Mouse (Mus musculus) forebrain, embryonic 14.5 days (tissue): Measurements from ENCODE around the gene Ap1g2. TPM values are rescaled to one million over a fixed set of nuclear protein-coding genes. Genes with fewer than 3 reads are reported as not detected.

ENCODE experiments used
- ATAC-seq: fragments of 200-750 bp; cut with Nextera tagmentation; 2 replicates; pipeline ENCODE4 v1.8.0; 2017; ENCODE audit warnings: mild to moderate bottlenecking, moderate library complexity
- DNase-seq: peaks from one replicate; pipeline ENCODE4 v3.0.0-alpha.2; 2015; ENCODE audit warnings: low spot score
- H3K27ac ChIP-seq: fragments of 300-500 bp; sonication (generic); 2 replicates; pipeline ENCODE4 v1.5.1; 2014; ENCODE audit warnings: low read depth, mild to moderate bottlenecking, control low read depth, low read length, moderate library complexity
- H3K27me3 ChIP-seq: fragments of 300-500 bp; sonication (generic); replicated peaks from 2 replicates; pipeline ENCODE4 v1.6.1; 2014; ENCODE audit warnings: low read length, control low read depth, mixed read lengths; ENCODE audit not compliant: control insufficient read depth, insufficient read depth
- H3K36me3 ChIP-seq: fragments of 300-500 bp; sonication (generic); 2 replicates; pipeline ENCODE4 v1.6.1; 2014; ENCODE audit warnings: low read length, control low read depth; ENCODE audit not compliant: control insufficient read depth, insufficient read depth
- H3K4me1 ChIP-seq: fragments of 300-500 bp; sonication (generic); 2 replicates; pipeline ENCODE4 v1.6.1; 2014; ENCODE audit warnings: antibody characterized with exemption, low read length, control low read depth; ENCODE audit not compliant: control insufficient read depth, insufficient read depth
- H3K4me2 ChIP-seq: fragments of 300-500 bp; sonication (generic); 2 replicates; pipeline ENCODE4 v1.6.1; 2014; ENCODE audit warnings: mild to moderate bottlenecking, control low read depth, low read length
- H3K4me3 ChIP-seq: fragments of 300-500 bp; sonication (generic); 2 replicates; pipeline ENCODE4 v1.5.1; 2014; ENCODE audit warnings: low read depth, low read length, control low read depth
- H3K9ac ChIP-seq: fragments of 300-500 bp; sonication (generic); 2 replicates; pipeline ENCODE4 v1.6.1; 2014; ENCODE audit warnings: mild to moderate bottlenecking, low read length, control low read depth, moderate library complexity
- H3K9me3 ChIP-seq: fragments of 300-500 bp; sonication (generic); replicated peaks from 2 replicates; pipeline ENCODE4 v1.6.1; 2016; ENCODE audit warnings: low read length, control low read depth, mixed read lengths; ENCODE audit not compliant: control insufficient read depth
- WGBS: fragments of 180-500 bp; shearing (Covaris S2); extraction: QIAGEN DNeasy Blood & Tissue Kit; methylation state at CpG from one replicate; pipeline ENCODE4 v1.1.7; 2014; 5-methylcytosine and 5-hydroxymethylcytosine counted together
- polyA plus RNA-seq: library from polyadenylated mRNA; unstranded; fragments of >200 nt; fragmentation: Nextera tagmentation; extraction: Ambion mirVana; gene quantifications from 2 replicates; pipeline ENCODE4 v1.2.1, GENCODE M21; 2014

Gene Ap1g2
- polyA plus RNA-seq, 1 experiment from 2014 or later = 8.1 TPM

DNA sequence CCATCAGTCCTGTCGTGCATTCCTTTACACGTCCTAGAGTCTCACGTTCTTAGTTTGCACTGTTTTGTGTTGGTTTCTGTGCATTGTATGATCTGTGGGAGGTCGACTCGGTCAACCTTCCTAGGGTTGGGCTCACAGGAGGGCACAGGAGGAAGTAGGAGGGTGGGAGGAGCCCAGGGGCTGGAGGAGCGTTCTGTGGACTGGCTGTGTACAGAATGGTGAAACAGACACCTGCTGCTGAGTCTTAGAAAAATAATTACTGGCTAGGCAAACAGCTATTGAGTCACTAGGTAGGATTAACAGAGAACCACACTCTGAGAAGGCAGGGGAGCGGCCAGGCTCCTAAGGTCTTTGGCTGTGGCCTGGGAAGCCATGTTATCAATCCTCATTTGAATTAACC, 32.9 kb upstream of the Ap1g2 start:
- no peaks in the 10 kb centered on the region for H3K9me3 ChIP-seq
- DNase-seq = no peak
- H3K27ac ChIP-seq = no peak overlapping the region
- no peaks in the 10 kb centered on the region for H3K27me3 ChIP-seq
- no peaks in the 10 kb centered on the region for H3K36me3 ChIP-seq
- no peak overlapping the region for H3K4me2 ChIP-seq
- no peak overlapping the region for H3K9ac ChIP-seq
- no peak for ATAC-seq
- 22% methylated on average over 7 of the region's 7 CpGs for WGBS
- H3K4me1 ChIP-seq = no peaks in the 10 kb centered on the region
- no peak overlapping the region for H3K4me3 ChIP-seq

GRCm38 (mm10) chr14:55135676-55136075, 29.3 kb upstream of the Ap1g2 start:
- no peak for ATAC-seq
- Histone ChIP-seq H3K4me3 (no peak overlapping the region), H3K36me3 (no peaks in the 10 kb centered on the region), H3K4me2 (no peak overlapping the region), H3K27ac (no peak overlapping the region), H3K9ac (no peak overlapping the region), H3K9me3 (no peaks in the 10 kb centered on the region), H3K4me1 (no peaks in the 10 kb centered on the region), H3K27me3 (no peaks in the 10 kb centered on the region)
- WGBS = 57% methylated on average over 8 of the region's 8 CpGs
- no peak for DNase-seq

GRCm38 (mm10) chr14:55126521-55126920, 20.1 kb upstream of the Ap1g2 start:
- WGBS = 71% methylated on average over 7 of the region's 7 CpGs
- ATAC-seq (no peak), DNase-seq (no peak)
- Histone ChIP-seq H3K27ac (no peak overlapping the region), H3K36me3 (no peaks in the 10 kb centered on the region), H3K4me2 (no peak overlapping the region), H3K27me3 (no peaks in the 10 kb centered on the region), H3K4me1 (peaks cover 9% of the 10 kb centered on the region; the same call in 1 of the 2 replicates), H3K9me3 (no peaks in the 10 kb centered on the region), H3K4me3 (no peak overlapping the region), H3K9ac (no peak overlapping the region)

DNA sequence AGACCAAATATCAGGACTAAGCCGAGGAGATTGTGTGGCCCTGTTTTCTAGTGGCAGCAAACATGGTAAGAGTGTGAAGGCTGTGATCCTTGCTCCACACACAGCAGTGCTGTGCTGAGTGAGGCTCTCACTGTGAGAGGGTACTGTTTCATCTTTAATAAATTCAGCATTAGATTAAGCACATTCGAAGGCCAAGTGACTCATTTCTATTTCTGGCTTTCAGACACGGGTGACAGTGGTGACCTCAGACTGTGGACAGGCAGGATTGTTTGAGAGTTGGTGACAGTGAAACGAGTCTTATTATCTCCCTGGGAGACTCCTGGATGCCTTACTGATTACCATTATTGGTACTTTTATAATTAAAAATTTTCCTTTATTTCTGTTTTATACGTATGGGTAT, 19.3 kb upstream of the Ap1g2 start:
- Histone ChIP-seq H3K4me2 (no peak overlapping the region), H3K4me3 (no peak overlapping the region)
- WGBS = 84% methylated on average over 5 of the region's 5 CpGs

DNA sequence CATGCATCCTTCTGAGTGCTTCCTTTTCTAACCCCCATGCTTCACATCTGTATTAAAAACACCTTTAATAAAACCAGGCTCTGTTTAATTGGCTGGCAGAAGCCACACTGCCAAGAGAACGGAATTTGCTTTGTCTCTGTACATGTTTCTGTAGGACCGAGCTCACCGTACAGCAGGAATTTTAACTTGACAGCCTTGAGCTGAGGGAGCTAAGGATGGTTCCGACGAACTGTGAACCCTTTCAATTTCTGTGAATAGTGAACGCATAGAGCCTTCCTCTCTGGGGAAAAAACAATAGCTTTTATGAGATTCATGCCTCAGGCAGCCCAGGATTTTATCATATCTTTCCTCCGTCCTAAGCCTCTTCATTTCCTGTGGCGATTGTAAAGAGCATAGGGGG, 16.0 kb upstream of the Ap1g2 start:
- DNase-seq (no peak), ATAC-seq (0 out of 2 replicates have a peak, but pooled peaks have one; percentile 8)
- Histone ChIP-seq H3K4me2 (peak overlapping the region; percentile 23; the same call in 1 of the 2 replicates), H3K36me3 (no peaks in the 10 kb centered on the region), H3K9ac (peak overlapping the region; percentile 40; the same call in 1 of the 2 replicates), H3K27ac (peak overlapping the region; percentile 49; the same call in 1 of the 2 replicates), H3K9me3 (no peaks in the 10 kb centered on the region), H3K4me1 (peaks cover 10% of the 10 kb centered on the region; the same call in 1 of the 2 replicates), H3K4me3 (no peak overlapping the region), H3K27me3 (no peaks in the 10 kb centered on the region)
- WGBS = 17% methylated on average over 8 of the region's 8 CpGs

More for the DNA sequence above, 19.3 kb upstream of the Ap1g2 start:
- no peak overlapping the region for H3K9ac ChIP-seq
- no peak for DNase-seq
- ATAC-seq = no peak
- no peaks in the 10 kb centered on the region for H3K9me3 ChIP-seq
- H3K4me1 ChIP-seq = peaks cover 9% of the 10 kb centered on the region; the same call in 1 of the 2 replicates
- no peak overlapping the region for H3K27ac ChIP-seq
- H3K36me3 ChIP-seq = no peaks in the 10 kb centered on the region
- H3K27me3 ChIP-seq = no peaks in the 10 kb centered on the region

DNA sequence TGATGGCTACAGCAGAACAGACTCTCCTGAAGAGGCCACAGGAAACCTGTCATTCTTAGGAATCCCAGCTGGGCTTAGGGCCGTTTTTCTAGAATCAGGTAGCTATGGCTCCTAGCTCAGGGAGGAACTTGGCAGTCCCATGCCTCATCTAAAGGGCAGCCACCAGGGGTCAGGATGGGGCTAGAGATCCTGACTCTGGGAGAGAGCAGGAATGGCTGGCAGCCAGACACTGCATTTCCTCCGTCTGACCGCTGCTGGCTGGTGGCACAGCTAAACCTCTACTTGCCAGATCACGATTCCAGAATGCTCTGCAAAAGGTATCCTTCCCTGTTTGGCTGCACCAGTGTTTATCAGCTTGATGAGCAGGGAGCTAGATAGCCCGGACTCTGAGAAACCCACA, 15.6 kb upstream of the Ap1g2 start:
- Histone ChIP-seq H3K9ac (peak overlapping the region; percentile 40; the same call in 1 of the 2 replicates), H3K27ac (peak overlapping the region; percentile 49; the same call in 1 of the 2 replicates), H3K4me3 (no peak overlapping the region), H3K4me1 (peaks cover 14% of the 10 kb centered on the region; the same call in 1 of the 2 replicates), H3K36me3 (no peaks in the 10 kb centered on the region), H3K27me3 (no peaks in the 10 kb centered on the region), H3K9me3 (no peaks in the 10 kb centered on the region), H3K4me2 (peak overlapping the region; percentile 23; the same call in 1 of the 2 replicates)
- peak; percentile 73 for ATAC-seq
- WGBS = 14% methylated on average over 5 of the region's 5 CpGs
- DNase-seq = peak; percentile 88

- Histone ChIP-seq H3K4me3 (no peak overlapping the region), H3K9me3 (no peaks in the 10 kb centered on the region), H3K9ac (no peak overlapping the region), H3K4me2 (no peak overlapping the region), H3K27me3 (no peaks in the 10 kb centered on the region), H3K36me3 (no peaks in the 10 kb centered on the region), H3K27ac (no peak overlapping the region), H3K4me1 (peaks cover 16% of the 10 kb centered on the region; the same call in 1 of the 2 replicates)
- no peak for ATAC-seq
- 77% methylated on average over 4 of the region's 4 CpGs for WGBS
- no peak for DNase-seq
Observed at GRCm38 (mm10) chr14:55119421-55120134, 13.2 kb upstream of the Ap1g2 start.

DNA sequence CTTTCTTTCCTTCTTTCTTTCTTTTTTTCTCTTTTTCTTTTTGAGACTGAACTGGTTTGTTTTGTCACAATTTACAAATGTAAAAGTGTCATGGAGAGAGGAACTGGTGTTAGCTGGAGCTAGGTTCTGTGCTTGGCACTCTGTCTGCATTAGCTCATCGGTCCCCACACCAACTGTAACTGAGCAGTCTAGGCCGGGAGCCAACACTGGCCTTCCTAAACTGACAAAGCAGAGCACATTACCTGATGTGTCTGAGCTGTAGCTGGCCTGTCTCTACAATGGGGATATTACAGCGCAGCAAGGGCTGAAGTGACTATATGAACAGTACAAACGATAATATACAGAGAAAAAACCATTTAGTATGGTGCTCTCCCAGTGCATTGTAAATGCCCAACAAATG, 12.5 kb upstream of the Ap1g2 start:
- H3K27ac ChIP-seq = no peak overlapping the region
- peaks cover 21% of the 10 kb centered on the region for H3K4me1 ChIP-seq
- H3K27me3 ChIP-seq = peaks cover 3% of the 10 kb centered on the region; the same call in 1 of the 2 replicates
- WGBS = 68% methylated on average over 4 of the region's 4 CpGs
- ATAC-seq = no peak
- H3K36me3 ChIP-seq = no peaks in the 10 kb centered on the region
- no peak overlapping the region for H3K4me2 ChIP-seq
- peak; percentile 61 for DNase-seq
- H3K9ac ChIP-seq = no peak overlapping the region
- H3K9me3 ChIP-seq = no peaks in the 10 kb centered on the region
- H3K4me3 ChIP-seq = no peak overlapping the region
